Mouse (Mus musculus) c-Kit-positive CD71-negative TER-119-negative erythroid progenitor cells, embryonic 14.5 days (primary cell): ENCODE data around the gene Sh3glb1.

Source experiments
- DNase-seq: peaks from one replicate; pipeline ENCODE4 v3.0.0-alpha.2; 2013; ENCODE audit warnings: low read depth

Sh3glb1 gene

GRCm38 (mm10) chr3:144715033-144715432, 5.1 kb downstream of the Sh3glb1 start:
- DNase-seq, result no peak

DNA sequence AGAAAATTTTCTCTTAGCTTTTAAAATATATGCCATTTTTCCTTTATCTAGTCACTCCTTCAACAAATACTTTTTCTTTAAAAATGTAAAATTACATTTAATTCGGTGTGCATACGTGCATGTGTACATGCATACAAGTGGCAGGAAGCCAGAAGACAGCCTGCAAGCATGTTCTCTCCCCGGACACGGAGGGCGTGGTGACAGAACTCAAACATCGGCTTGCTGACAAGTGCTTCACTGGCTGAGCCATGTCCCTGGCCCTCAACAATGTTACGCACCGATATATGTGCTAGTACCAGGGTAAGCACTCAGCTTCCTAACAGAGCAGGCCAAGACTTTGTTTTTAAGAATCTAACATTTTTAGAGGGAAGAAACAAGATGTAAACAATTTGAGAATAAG, 5.5 kb downstream of the Sh3glb1 start:
- no peak for DNase-seq

DNA sequence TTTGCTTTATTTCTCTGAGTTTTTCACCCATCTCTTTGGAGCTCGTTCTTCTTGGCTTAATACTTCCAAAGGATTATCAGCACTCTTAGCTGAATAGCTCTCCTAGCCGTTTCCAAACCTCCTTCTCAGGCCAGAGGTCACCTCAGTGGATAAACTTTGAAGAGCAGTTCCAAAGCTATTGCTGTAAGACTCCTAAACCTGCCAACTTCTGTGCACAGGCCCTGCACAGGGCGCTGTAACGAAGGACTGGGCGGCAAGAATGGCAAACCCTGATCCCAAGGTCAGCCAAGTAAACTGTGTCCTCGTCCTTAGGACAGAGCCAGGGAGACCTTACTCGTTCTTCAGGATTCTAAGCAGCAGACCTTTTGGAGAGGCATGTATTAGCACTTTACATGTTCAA, 6.0 kb downstream of the Sh3glb1 start:
- DNase-seq, result no peak

GRCm38 (mm10) chr3:144711607-144712206, 8.4 kb downstream of the Sh3glb1 start:
- no peak for DNase-seq

DNA sequence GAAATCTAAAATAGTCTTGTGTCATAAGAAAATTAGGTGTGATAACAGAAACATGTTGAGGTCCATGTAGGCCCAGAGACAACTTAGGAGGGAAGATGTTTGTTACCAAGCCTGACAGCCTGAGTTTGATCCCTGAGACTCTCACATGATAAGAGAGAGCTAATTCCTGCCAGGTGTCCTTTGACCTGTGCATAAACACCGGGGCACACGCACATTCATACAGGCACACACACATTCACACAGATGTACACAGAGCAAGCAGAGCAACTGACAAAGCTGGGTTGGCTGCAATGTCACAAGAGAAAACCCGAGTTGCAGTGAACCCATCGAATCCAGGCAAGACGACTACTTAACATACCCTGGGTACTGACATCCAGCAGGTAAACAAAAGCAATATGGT, 11.5 kb downstream of the Sh3glb1 start:
- DNase-seq, result no peak

DNA sequence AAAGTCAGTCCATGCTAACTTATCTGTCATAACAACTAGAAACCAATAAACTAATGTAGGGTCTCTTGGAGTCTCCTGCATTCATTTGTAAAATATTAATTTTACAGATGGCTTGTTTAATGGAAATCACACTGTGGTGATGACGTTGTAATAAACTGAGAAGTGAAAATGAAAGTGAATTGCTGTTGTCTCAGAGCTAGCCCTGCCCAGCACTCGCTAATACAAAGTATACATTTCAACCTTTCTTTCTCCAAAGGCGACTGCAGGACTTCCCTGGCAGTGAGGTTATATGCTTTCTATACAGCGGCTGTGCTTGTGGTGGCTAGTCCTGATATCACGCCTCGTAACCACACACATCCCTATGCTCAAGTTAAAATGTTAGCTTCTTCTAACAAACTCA, 16.2 kb downstream of the Sh3glb1 start:
- no peak for DNase-seq

GRCm38 (mm10) chr3:144698790-144699433, 21.2 kb downstream of the Sh3glb1 start:
- no peak for DNase-seq

- DNase-seq, result no peak
Observed at GRCm38 (mm10) chr3:144697942-144698341, 22.2 kb downstream of the Sh3glb1 start.

DNA sequence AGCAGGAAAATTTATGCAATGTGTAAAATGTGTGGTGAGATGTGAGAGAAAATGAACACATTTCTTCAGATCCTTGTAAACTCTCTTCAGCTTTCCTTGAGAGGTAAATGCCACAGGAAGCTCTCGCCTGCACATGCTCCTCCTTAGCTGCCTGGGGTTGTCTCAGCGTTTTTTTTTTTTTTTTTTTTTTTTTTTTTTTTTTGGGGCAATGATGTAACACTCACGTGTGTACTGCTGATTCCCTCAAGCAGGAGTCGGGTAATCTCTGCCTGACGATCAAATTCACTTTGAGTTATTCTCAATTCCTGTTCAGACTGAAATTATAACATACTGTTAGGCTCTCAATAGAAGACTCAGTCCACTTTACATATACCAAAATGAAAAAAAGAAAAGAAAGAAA, 23.0 kb downstream of the Sh3glb1 start:
- no peak for DNase-seq

GRCm38 (mm10) chr3:144694941-144695340, 25.2 kb downstream of the Sh3glb1 start:
- no peak for DNase-seq

DNA sequence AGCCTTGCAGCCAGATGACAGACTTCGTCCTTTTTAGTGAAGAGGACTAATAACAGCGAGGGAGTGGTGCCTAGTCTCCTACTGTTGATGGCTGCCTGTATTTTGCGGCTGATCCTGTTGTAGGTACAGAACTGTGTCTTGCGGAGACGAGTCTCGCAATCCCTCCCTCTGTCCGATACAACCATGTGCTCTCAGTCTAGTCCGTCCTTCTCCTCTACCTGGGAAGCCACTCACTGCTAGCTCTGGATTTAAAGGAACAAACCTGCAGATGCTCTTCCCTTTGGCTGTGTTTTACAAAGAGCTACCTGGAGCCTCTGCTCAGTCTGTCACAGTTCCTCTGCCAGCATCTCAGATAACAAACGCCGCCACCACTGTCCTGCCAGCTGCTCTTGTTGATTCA, 26.1 kb downstream of the Sh3glb1 start:
- no peak for DNase-seq

- DNase-seq, result peak; percentile 57
Observed at GRCm38 (mm10) chr3:144692052-144692451, 28.1 kb downstream of the Sh3glb1 start.

GRCm38 (mm10) chr3:144689236-144689635, 30.9 kb downstream of the Sh3glb1 start:
- peak; percentile 45 for DNase-seq

GRCm38 (mm10) chr3:144688284-144688683, 31.9 kb downstream of the Sh3glb1 start:
- DNase-seq, result no peak

DNA sequence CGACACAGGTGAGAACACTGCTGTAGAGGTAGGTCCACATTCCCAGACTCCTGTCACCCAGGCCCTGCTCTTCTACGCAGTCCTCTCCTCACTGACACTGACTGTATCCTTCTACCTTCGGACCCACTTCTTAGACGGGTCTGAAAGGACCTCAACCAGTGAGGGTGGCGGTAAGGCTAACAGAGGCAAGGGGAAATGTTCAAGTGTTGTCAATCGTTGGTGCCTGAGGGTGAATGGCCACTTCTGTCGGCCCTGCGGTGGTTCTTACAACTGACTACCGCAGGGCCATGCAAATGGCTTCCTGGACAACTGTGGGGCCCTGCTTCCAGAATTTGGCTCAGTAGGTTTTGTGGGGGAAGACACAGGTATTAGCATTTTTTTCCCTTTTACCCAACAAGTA, 32.5 kb downstream of the Sh3glb1 start:
- DNase-seq, result no peak

GRCm38 (mm10) chr3:144686146-144686545, 34.0 kb downstream of the Sh3glb1 start:
- no peak for DNase-seq

- peak; percentile 28 for DNase-seq
Observed at GRCm38 (mm10) chr3:144683136-144683814, 36.9 kb downstream of the Sh3glb1 start.

GRCm38 (mm10) chr3:144681542-144681941, 38.6 kb downstream of the Sh3glb1 start:
- no peak for DNase-seq

- no peak for DNase-seq
Observed at GRCm38 (mm10) chr3:144679701-144680159, 40.4 kb downstream of the Sh3glb1 start.

DNA sequence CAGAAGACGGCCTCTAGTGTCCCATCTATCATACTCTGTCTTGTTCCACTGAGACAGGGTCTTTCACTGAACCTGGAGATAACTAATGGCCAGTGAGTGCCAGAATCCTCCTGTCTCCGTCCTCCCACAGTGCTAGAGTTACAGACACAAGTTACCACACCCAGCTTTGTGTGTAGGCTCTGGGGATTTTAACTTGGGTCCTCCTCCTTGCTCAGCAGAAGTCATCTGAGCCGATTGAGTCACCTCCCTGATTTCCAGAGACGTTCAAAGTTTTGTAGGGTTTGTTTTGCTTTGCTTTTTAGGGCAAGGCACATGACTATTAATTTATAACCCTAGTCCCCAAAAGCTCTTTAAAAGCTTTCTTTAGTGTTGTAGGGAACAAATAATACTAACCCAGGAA, 41.0 kb downstream of the Sh3glb1 start:
- DNase-seq, result no peak

DNA sequence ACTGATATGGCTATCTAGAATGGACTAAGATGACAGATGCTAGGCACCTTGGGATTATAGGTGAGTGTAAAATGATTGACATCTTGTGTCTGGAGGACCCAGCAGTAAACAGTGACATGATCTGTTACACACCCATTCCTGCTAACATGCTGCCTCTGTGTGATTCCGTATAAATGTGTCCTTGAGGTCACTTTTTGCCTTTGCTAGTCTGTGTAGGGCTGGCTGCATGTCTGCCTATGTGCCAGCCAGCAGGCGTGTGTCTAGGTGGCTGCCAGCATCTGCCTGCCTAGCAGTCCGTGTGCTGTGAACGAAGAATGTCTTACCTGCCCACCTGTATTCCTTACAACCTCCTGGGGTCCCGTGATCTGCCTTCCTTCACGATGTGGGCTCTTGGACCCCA, 42.4 kb downstream of the Sh3glb1 start:
- DNase-seq, result no peak

- no peak for DNase-seq
Observed at GRCm38 (mm10) chr3:144676249-144676648, 43.9 kb downstream of the Sh3glb1 start.

DNA sequence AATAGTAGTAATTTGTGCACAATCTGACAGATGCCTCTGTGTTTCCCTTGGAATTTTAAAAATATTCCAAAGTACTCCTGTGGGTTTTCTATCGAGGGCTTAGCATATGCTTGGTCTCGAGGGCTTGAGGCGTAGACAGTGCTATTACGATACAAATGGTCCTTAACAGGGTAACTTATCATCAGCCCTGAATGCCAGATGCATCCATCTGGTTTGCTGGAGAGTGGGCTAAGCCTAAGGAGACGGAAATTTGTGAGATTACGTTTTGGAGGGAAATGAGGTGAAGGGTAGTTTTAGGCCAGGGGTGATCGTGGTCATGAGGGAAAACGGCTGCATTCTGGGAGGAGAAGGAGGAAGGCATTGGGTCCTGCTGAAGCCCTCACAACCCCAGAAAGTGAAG, 48.1 kb downstream of the Sh3glb1 start:
- DNase-seq, result no peak
